Mouse (Mus musculus) CD4-positive, CD25-positive, alpha-beta regulatory T cell, adult 4 months (primary cell): ENCODE results near the gene D130043K22Rik. TPM values are rescaled to one million over a fixed set of nuclear protein-coding genes. Genes with fewer than 3 reads are reported as not detected.

Experiments
- polyA plus RNA-seq, 2 experiments: library from polyadenylated mRNA; unstranded; fragments of 100-300 nt; shearing (Covaris generic); gene quantifications; one replicate each; pipeline ENCODE4 v1.2.1; 2017

Gene D130043K22Rik
- polyA plus RNA-seq, 2 experiments from 2014 or later = 0.19 to 1.7 TPM

Other genes starting within 250 kb of the D130043K22Rik start
- under 1 TPM in 1 of 2 experiments, not detected in 1; 0.38 TPM for gene Armh2, start 103.9 kb upstream of the D130043K22Rik start, polyA plus RNA-seq
- 10 to 100 TPM; 26.7 to 30.0 TPM for gene Gmnn, start 83.2 kb upstream of the D130043K22Rik start, polyA plus RNA-seq
- gene BC005537, start 43.5 kb upstream of the D130043K22Rik start, polyA plus RNA-seq = 10 to 100 TPM; 24.0 to 51.6 TPM
- 10 to 100 TPM; 59.1 to 69.9 TPM for gene Acot13, start 13.6 kb upstream of the D130043K22Rik start, polyA plus RNA-seq
- 10 to 100 TPM; 17.6 to 19.8 TPM for gene Tdp2, start 13.5 kb upstream of the D130043K22Rik start, polyA plus RNA-seq
- gene Aldh5a1, start 92.5 kb downstream of the D130043K22Rik start, polyA plus RNA-seq = under 1 TPM; 0.31 to 0.34 TPM
- gene Gpld1, start 98.0 kb downstream of the D130043K22Rik start, polyA plus RNA-seq = 1 to 10 TPM; 1.9 to 4.5 TPM
- 1 to 10 TPM; 4.9 to 5.1 TPM for gene Mrs2, start 175.2 kb downstream of the D130043K22Rik start, polyA plus RNA-seq
- not detected for gene Dcdc2a, start 210.9 kb downstream of the D130043K22Rik start, polyA plus RNA-seq